Mouse (Mus musculus) ovary, postnatal 14 days (tissue): ENCODE measurements around the gene Col1a2.

Experiments
- DNase-seq: peaks from one replicate; pipeline ENCODE4 v3.0.0; 2022; ENCODE audit warnings: low spot score

Col1a2 gene

GRCm38 (mm10) chr6:4504603-4505131 is at the start of gene Col1a2:
Col1a2 (plus strand) TSS chr6:4504814.
- DNase-seq: no peak

- no peak for DNase-seq
Measured at GRCm38 (mm10) chr6:4455518-4455917, 49.1 kb upstream of the Col1a2 start.

GRCm38 (mm10) chr6:4455961-4456617 is 48.5 kb upstream of the Col1a2 start:
- DNase-seq: no peak

GRCm38 (mm10) chr6:4456691-4457447 is 47.7 kb upstream of the Col1a2 start:
- no peak for DNase-seq

GRCm38 (mm10) chr6:4457555-4457996 is 47.0 kb upstream of the Col1a2 start:
- DNase-seq: peak; percentile 51

GRCm38 (mm10) chr6:4465320-4465719 is 39.3 kb upstream of the Col1a2 start:
- DNase-seq: no peak

GRCm38 (mm10) chr6:4483577-4483936 is 21.1 kb upstream of the Col1a2 start:
- DNase-seq: no peak

- peak; percentile 27 for DNase-seq
Measured at GRCm38 (mm10) chr6:4483937-4484601, 20.5 kb upstream of the Col1a2 start.

- peak; percentile 43 for DNase-seq
Measured at GRCm38 (mm10) chr6:4488349-4488748, 16.3 kb upstream of the Col1a2 start.

- no peak for DNase-seq
Measured at GRCm38 (mm10) chr6:4488966-4489365, 15.6 kb upstream of the Col1a2 start.

- DNase-seq: peak; percentile 46
Measured at GRCm38 (mm10) chr6:4489366-4490245, 15.0 kb upstream of the Col1a2 start.

GRCm38 (mm10) chr6:4493666-4494065 is 10.9 kb upstream of the Col1a2 start:
- no peak for DNase-seq

- no peak for DNase-seq
Measured at GRCm38 (mm10) chr6:4496428-4496827, 8.2 kb upstream of the Col1a2 start.

- no peak for DNase-seq
Measured at GRCm38 (mm10) chr6:4503106-4503505, 1.5 kb upstream of the Col1a2 start.

GRCm38 (mm10) chr6:4505158-4505997 is 764 bp downstream of the Col1a2 start:
- peak; percentile 57 for DNase-seq

GRCm38 (mm10) chr6:4506106-4506505 is 1.5 kb downstream of the Col1a2 start:
- peak; percentile 15 for DNase-seq

- DNase-seq: no peak
Measured at GRCm38 (mm10) chr6:4506791-4507190, 2.2 kb downstream of the Col1a2 start.

- no peak for DNase-seq
Measured at GRCm38 (mm10) chr6:4507323-4507722, 2.7 kb downstream of the Col1a2 start.

GRCm38 (mm10) chr6:4508279-4508678 is 3.7 kb downstream of the Col1a2 start:
- DNase-seq: no peak

- no peak for DNase-seq
Measured at GRCm38 (mm10) chr6:4509395-4509794, 4.8 kb downstream of the Col1a2 start.

- DNase-seq: no peak
Measured at GRCm38 (mm10) chr6:4514671-4515070, 10.1 kb downstream of the Col1a2 start.
